Mouse (Mus musculus): ENCODE results near the gene Sh3kbp1. TPM values are rescaled to one million over a fixed set of nuclear protein-coding genes. Genes with fewer than 3 reads are reported as not detected.

Sh3kbp1 gene
- polyA plus RNA-seq, 1 experiment from 2014 or later: 22.0 TPM

DNA sequence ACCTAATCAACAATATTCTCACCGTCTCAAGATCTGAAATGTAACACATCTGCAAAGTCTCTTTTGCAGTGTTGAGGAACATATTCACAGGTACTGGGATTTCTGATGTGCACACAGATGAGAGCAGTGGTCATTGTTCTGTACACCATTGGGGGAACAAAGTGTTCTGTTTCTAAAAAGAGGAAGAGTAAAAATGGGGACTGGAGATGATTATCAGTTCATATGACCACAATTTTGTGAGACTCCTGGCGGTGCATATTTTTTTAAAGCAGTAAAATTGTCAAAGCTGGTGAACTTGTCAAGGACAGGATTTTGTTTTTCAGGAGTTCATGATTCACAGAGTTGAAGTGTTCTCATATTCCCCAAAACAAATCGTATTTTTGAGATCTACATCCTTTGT lies 18.2 kb downstream of the Sh3kbp1 start:
- H3K27me3 ChIP-seq (ENCODE audit: low read depth, poor library complexity, severe bottlenecking): peaks cover 94% of the 10 kb centered on the region
- H3K9me3 ChIP-seq (replicated peaks): no peaks in the 10 kb centered on the region
- 0 out of 2 replicates have a peak, but pooled peaks cover 3% of the 10 kb centered on the region for H3K4me1 ChIP-seq
- DNase-seq (ENCODE audit: low spot score): no peak
- WGBS: 89% methylated on average over 3 of the region's 3 CpGs
- H3K36me3 ChIP-seq: no peaks in the 10 kb centered on the region
- H3K4me3 ChIP-seq: no peak overlapping the region
- no peak overlapping the region for H3K27ac ChIP-seq

DNA sequence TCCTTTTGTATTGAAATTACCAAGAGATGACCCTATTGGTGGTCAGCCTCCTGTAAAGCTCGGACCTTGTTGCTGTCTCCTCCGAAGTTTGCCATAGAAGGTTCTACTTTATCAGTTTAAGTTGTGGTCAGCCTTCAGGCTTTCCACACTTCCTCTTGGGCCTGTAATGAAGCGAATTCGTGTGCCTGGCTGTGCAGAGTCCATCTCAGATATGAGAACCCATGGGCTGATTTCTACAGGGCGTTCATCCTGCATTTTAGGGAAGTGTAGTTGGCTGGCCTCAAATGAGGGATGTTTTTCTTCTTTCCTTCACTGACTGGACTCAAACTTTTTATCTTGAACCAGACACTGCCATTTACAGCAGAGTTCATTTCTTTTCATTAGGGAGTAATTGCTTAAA lies 20.5 kb downstream of the Sh3kbp1 start:
- Histone ChIP-seq H3K27me3 (ENCODE audit: low read depth, poor library complexity, severe bottlenecking) (peaks cover 92% of the 10 kb centered on the region), H3K36me3 (no peaks in the 10 kb centered on the region)
- WGBS: 82% methylated on average over 5 of the region's 5 CpGs

DNA sequence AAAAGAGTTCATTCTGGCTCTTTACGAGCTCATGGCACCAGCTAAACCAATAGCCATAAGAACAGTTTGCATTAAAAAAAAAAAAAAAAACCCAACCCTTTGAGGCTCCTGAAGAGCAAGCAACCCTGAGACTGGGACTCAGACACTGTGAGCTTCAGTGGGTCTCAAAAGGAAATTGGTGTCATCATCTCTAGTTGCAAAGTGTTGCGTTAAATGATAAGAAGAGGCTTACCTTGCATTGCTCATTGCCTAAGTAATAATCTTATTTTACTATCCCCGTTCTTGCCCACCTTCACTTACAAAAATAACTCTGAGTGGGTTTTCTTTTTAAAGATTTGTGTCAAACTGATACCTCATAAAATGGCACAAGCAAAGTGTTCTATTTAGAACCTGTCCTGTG lies 21.5 kb downstream of the Sh3kbp1 start:
- 0 out of 2 replicates have a peak, but pooled peaks cover 3% of the 10 kb centered on the region for H3K4me1 ChIP-seq
- no peaks in the 10 kb centered on the region for H3K36me3 ChIP-seq
- WGBS: 87% methylated on average over 3 of the region's 3 CpGs
- no peak overlapping the region for H3K27ac ChIP-seq
- no peak overlapping the region for H3K4me3 ChIP-seq
- H3K27me3 ChIP-seq (ENCODE audit: low read depth, poor library complexity, severe bottlenecking): peaks cover 85% of the 10 kb centered on the region
- no peaks in the 10 kb centered on the region for H3K9me3 ChIP-seq (replicated peaks)
- no peak for DNase-seq (ENCODE audit: low spot score)

More for the DNA sequence above, 20.5 kb downstream of the Sh3kbp1 start:
- Histone ChIP-seq H3K4me1 (0 out of 2 replicates have a peak, but pooled peaks cover 3% of the 10 kb centered on the region), H3K4me3 (no peak overlapping the region), H3K27ac (no peak overlapping the region), H3K9me3 (replicated peaks) (no peaks in the 10 kb centered on the region)
- DNase-seq (ENCODE audit: low spot score): no peak

DNA sequence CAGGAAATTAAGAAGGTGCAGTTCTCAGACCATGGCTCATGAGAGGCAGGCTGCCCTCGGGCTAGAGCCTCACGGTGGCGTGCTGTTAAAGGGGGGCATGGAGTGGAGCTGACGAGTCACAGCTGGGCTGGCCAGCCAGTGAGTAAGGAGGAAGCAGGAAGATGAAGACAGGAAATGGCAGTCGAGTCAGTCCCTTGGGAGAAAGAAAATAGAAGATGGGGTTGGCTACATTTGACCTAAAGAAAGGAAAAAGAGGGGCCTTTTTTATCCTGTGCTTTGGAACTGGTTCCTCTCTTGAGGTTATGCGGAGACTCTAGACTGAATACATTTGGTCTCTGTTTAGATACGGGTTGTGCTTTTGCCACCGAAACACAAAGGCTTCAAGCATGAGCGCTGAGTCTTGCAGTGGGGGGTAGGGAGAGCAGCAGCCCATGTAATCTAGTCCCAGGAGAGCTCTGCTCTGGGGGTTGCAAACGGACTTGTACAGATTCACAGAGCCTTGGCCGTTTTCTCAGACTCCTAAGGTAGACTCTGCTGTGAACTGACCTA lies 23.1 kb downstream of the Sh3kbp1 start:
- Histone ChIP-seq H3K4me1 (0 out of 2 replicates have a peak, but pooled peaks cover 3% of the 10 kb centered on the region), H3K4me3 (no peak overlapping the region), H3K9me3 (replicated peaks) (no peaks in the 10 kb centered on the region), H3K27ac (no peak overlapping the region), H3K36me3 (no peaks in the 10 kb centered on the region), H3K27me3 (ENCODE audit: low read depth, poor library complexity, severe bottlenecking) (peaks cover 85% of the 10 kb centered on the region)
- no peak for DNase-seq (ENCODE audit: low spot score)
- WGBS: 62% methylated on average over 11 of the region's 11 CpGs

DNA sequence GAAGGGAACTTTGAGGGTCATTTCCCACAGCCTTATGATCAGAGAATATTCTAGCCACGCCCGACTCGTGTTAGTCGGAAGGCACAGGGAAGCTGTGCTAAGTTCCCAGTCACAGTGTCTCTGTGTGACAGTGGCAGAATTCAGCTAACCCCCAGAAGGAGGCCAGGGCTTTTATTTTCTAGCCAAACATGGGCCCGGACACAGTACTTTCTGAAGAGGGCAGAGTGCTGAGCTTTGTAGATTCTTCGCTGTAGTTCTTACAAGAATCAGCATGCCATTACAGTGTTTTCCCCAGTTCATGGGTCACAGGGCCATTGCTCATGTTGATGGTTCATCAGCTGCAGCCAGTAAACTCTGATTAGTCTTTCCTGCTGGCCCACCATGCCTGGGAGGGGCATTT lies 23.7 kb downstream of the Sh3kbp1 start:
- 84% methylated on average over 6 of the region's 6 CpGs for WGBS
- H3K27me3 ChIP-seq (ENCODE audit: low read depth, poor library complexity, severe bottlenecking): peaks cover 85% of the 10 kb centered on the region
- 0 out of 2 replicates have a peak, but pooled peaks cover 3% of the 10 kb centered on the region for H3K4me1 ChIP-seq
- no peak for DNase-seq (ENCODE audit: low spot score)
- H3K27ac ChIP-seq: no peak overlapping the region
- no peaks in the 10 kb centered on the region for H3K9me3 ChIP-seq (replicated peaks)
- H3K36me3 ChIP-seq: no peaks in the 10 kb centered on the region
- no peak overlapping the region for H3K4me3 ChIP-seq

DNA sequence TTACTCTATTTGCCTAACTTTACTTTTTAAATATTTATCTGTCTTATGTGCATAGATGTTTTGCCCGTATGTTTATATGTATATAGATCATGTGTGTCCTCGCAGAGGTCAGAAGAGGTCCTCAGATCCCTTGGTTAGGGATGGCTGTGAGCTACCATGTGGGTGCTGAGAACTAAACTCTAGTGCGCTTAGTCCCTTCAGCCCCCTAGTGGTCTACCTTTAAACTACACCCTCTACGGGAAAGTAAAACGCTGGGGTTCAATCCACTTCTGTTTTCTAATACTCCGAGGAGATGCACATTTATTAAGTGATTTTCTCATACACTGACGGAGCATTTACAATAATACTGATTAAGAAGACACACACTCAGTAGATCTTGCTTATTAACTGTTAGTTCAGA lies 44.3 kb downstream of the Sh3kbp1 start:
- H3K27me3 ChIP-seq (ENCODE audit: low read depth, poor library complexity, severe bottlenecking): peaks cover 42% of the 10 kb centered on the region
- no peak overlapping the region for H3K27ac ChIP-seq
- no peak overlapping the region for H3K4me3 ChIP-seq
- no peak for DNase-seq (ENCODE audit: low spot score)
- H3K4me1 ChIP-seq: no peaks in the 10 kb centered on the region
- no peaks in the 10 kb centered on the region for H3K9me3 ChIP-seq (replicated peaks)
- WGBS: 88% methylated on average over 7 of the region's 7 CpGs
- H3K36me3 ChIP-seq: no peaks in the 10 kb centered on the region

DNA sequence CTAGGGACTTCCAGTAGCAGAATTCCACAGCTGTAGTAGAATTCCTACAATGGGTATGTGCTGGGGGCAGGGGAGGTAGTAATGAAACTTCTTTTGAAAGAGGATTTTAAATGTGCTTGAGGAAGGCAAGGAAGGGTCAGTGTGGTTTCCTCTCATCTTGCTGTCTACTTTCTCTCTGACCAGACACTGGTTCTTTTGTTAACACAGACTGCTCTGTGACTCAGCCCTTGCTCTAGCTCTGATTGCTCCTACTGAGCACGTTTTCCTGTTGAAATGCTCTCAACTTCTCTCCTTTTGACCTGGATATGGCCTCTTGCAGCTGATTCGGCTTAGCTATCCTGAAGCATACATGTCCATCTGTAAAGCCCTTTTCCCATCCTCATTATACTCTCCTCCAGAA lies 45.4 kb downstream of the Sh3kbp1 start:
- Histone ChIP-seq H3K9me3 (replicated peaks) (no peaks in the 10 kb centered on the region), H3K4me3 (no peak overlapping the region), H3K4me1 (no peaks in the 10 kb centered on the region), H3K36me3 (no peaks in the 10 kb centered on the region), H3K27me3 (ENCODE audit: low read depth, poor library complexity, severe bottlenecking) (peaks cover 53% of the 10 kb centered on the region), H3K27ac (no peak overlapping the region)
- WGBS: 60% methylated on average over 2 of the region's 2 CpGs
- DNase-seq (ENCODE audit: low spot score): no peak

DNA sequence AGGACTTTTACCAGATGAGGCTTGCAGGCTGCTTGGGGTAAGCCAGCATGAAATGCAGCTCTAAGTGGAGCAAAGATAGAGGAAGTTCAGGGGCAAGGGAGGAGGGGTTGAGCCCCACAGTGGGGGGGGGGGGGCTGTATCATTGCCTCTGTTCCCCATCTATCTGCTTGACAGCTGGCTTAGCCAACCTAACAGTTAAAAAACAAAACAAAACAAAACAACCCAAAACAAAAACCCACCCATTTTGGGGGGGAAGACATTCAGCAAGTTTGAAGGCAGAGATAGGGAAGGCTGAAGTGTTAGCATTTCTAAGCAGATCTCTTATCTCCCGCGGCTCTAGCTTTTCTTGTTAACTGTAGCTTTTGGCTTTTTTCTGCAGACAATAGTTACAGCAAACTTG lies 49.2 kb downstream of the Sh3kbp1 start:
- Histone ChIP-seq H3K27me3 (ENCODE audit: low read depth, poor library complexity, severe bottlenecking) (peaks cover 91% of the 10 kb centered on the region), H3K9me3 (replicated peaks) (no peaks in the 10 kb centered on the region), H3K4me3 (no peak overlapping the region), H3K27ac (no peak overlapping the region), H3K36me3 (no peaks in the 10 kb centered on the region), H3K4me1 (no peaks in the 10 kb centered on the region)
- DNase-seq (ENCODE audit: low spot score): no peak
- WGBS: 25% methylated on average over 2 of the region's 2 CpGs

DNA sequence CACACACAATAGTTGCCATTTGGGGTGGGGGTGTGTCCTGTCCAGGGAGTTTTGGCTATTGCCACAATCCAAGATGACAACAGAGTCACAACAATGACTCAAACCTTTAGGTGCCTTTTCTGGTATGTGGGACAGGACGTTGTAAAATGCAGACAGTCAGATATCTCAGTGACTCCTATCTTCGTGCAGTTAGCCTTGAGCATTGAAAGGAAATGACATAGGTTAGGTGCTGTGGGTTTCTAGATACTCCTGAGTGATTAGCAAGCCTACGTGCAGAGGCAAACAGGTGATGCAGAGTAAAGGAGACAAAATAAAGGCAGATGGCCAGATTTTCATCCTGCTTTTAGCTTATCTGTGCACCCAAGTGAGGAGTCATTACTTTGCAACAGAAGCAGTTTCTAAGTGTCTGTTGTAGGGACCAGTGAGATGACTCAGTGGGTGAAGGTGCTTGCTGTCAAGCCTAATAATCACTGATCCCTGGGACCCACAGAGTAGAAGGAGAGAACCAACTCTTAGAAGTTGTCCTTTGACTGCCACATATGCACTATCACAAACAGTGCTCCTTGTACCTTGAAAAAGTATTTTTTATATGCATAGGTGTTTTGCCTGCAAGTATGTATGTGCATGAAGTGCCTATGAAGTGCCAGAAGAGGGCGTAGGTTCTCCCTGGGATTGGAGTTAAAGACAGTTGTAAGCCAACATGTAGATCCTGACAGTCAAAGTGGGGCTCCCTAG lies 50.7 kb downstream of the Sh3kbp1 start:
- Histone ChIP-seq H3K36me3 (no peaks in the 10 kb centered on the region), H3K9me3 (replicated peaks) (no peaks in the 10 kb centered on the region), H3K4me1 (no peaks in the 10 kb centered on the region), H3K27ac (no peak overlapping the region), H3K4me3 (no peak overlapping the region), H3K27me3 (ENCODE audit: low read depth, poor library complexity, severe bottlenecking) (peaks cover 93% of the 10 kb centered on the region)
- DNase-seq (ENCODE audit: low spot score): no peak
- WGBS: 77% methylated on average over 4 of the region's 4 CpGs

DNA sequence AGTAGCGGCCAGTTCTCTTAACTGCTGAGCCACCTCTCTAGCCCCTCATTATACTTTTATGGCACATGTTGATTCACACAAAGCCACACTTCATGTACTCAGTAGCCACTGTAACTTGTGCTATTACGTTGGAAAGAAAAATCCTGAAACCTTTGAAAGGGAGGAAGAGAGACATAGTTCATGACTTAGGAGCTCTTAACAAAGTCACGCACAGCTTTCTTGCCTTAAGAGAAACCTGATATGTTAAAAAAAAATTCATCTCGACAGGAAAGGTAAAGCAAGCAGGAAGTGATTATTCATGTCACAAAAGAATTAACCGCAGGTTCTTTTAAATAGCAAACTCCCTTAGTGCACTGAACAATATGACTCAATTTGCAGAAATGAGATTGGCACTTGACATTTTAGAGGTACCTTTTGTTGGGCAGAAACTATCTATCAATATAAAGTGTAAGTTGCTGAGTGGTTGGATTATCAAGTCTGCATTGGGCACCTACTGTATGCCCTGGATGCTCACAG lies 51.3 kb downstream of the Sh3kbp1 start:
- Histone ChIP-seq H3K36me3 (no peaks in the 10 kb centered on the region), H3K27me3 (ENCODE audit: low read depth, poor library complexity, severe bottlenecking) (peaks cover 96% of the 10 kb centered on the region), H3K4me3 (no peak overlapping the region), H3K27ac (no peak overlapping the region), H3K4me1 (no peaks in the 10 kb centered on the region), H3K9me3 (replicated peaks) (no peaks in the 10 kb centered on the region)
- no peak for DNase-seq (ENCODE audit: low spot score)
- 70% methylated on average over 5 of the region's 5 CpGs for WGBS

DNA sequence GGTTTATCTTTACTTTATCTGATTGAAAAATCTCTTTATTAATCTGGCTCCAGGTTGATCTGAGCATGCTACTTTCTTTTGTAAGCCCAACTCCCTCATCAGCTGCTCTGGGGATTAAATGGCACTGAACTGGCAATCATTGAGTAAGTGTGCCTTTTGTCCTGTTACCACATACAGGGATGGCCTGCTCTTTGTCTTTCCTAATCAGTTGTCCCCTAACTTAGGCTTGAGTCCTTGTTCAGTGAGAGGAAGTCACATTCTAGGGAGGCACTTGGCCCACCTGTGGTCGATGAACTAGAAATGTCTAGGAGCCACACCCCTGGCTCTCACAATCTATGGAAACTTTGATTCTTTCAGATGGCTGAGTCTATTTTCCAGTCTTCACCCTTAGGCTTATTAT lies 58.4 kb downstream of the Sh3kbp1 start:
- DNase-seq (ENCODE audit: low spot score): no peak
- WGBS: 94% methylated on average over 1 of the region's 1 CpGs
- Histone ChIP-seq H3K27me3 (ENCODE audit: low read depth, poor library complexity, severe bottlenecking) (peaks cover 93% of the 10 kb centered on the region), H3K4me1 (no peaks in the 10 kb centered on the region), H3K9me3 (replicated peaks) (no peaks in the 10 kb centered on the region), H3K4me3 (no peak overlapping the region), H3K27ac (no peak overlapping the region), H3K36me3 (no peaks in the 10 kb centered on the region)

DNA sequence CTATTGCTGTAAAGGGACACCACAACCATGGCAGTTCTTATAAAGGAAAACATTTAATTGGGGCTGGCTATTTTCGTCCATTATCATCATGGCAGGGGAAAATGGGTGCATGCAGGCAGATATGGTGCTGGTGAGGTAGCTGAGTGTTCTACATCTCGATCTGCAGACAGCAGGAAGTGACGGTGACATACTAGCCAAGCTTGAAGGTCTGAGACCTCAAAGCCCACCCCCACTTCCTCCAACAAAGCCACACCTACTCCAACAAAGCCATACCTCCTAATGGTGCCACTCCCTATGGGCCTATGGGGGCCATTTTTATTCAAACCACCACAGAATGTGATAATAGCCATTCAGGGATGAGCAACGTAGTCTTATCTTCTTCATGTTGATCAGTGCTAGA lies 59.8 kb downstream of the Sh3kbp1 start:
- no peak for DNase-seq (ENCODE audit: low spot score)
- WGBS: 90% methylated on average over 4 of the region's 4 CpGs
- Histone ChIP-seq H3K27ac (no peak overlapping the region), H3K4me1 (no peaks in the 10 kb centered on the region), H3K9me3 (replicated peaks) (no peaks in the 10 kb centered on the region), H3K27me3 (ENCODE audit: low read depth, poor library complexity, severe bottlenecking) (peaks cover 88% of the 10 kb centered on the region), H3K36me3 (no peaks in the 10 kb centered on the region), H3K4me3 (no peak overlapping the region)

DNA sequence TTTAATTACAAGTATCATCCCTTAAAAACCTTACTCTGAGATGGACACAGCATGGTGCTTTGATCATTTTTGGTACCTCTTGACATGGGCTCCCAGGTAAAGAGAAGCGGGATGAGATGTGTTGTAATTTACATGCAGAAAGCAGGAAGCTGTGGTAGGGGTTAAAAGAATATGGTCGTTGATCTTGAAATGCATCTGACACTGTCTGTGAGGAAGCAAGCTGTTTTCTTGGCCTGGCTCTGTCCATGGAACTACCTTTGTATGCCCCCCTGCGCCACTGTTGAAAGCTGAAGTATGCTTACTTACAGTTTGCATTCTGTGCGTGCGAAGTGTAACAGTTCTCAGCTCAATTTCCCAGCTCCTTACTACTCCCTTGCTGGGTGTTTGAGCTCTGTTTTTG lies 61.6 kb downstream of the Sh3kbp1 start:
- 93% methylated on average over 5 of the region's 5 CpGs for WGBS
- Histone ChIP-seq H3K4me3 (no peak overlapping the region), H3K4me1 (no peaks in the 10 kb centered on the region), H3K27ac (no peak overlapping the region), H3K27me3 (ENCODE audit: low read depth, poor library complexity, severe bottlenecking) (peaks cover 87% of the 10 kb centered on the region), H3K9me3 (replicated peaks) (no peaks in the 10 kb centered on the region), H3K36me3 (no peaks in the 10 kb centered on the region)
- DNase-seq (ENCODE audit: low spot score): no peak

Measured in limb, embryonic 10.5 days (tissue).